In the genomic region with DNA sequence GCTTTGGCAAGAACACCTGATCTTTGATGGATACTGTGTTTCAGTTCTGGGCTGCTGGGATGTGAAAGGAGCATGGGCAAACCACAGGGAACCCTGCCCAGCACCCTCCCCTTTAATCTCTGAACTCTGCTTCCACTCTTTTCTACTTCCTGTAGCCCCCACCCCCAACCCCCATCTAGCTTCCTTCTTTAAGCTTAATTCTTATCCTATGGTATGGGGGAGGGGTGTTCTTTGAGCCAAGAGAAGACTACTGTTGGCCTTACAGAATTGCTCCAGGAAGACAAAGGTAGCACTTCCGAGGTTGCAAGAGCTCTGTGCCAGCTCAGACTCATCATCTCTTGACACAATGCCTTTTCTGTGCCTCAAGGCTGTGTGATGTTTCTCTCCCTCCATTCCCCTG, we compare ENCODE assay signal across 13 mouse cellular contexts. TPM values are rescaled to one million over a fixed set of nuclear protein-coding genes. Genes with fewer than 3 reads are reported as not detected.
A peak's percentile ranks its signal among the peaks of the same experiment; 100 is the strongest.
DNase-seq lines count a peak whose midpoint lies in the region; ATAC-seq lines count a peak whose summit lies in the region.
"Had no signal": no experiment of that assay in that cellular context is flagged by ENCODE, and none has a peak within 500 bp of the region (broad histone marks: within the 10 kb centered on the region; RNA-seq: fewer than 3 reads in every experiment).

No protein-coding gene starts in this region.

- H3K4me1 ChIP-seq in kidney, embryonic 16.5 days (ENCODE audit: insufficient read depth, low read length) = peaks cover 62% of the 10 kb centered on the region
- peaks cover 22% of the 10 kb centered on the region for H3K4me1 ChIP-seq in hindbrain, embryonic 14.5 days (replicated peaks; ENCODE audit: control insufficient read depth, insufficient read depth, low read length)

- DNase-seq in kidney, adult 8-10 months = no peak
- peak; percentile 60 for DNase-seq in thymus, postnatal 14 days
- no peak for DNase-seq in thymus, postnatal 36 days
- no peak for DNase-seq in hindbrain, embryonic 14.5 days (ENCODE audit: low spot score)
- no peak for DNase-seq in frontal cortex, adult 2 months (ENCODE audit: extremely low spot score in 1 of 2, low spot score in 1 of 2)
- DNase-seq: adrenal gland, adult 8-10 months; right cerebral cortex, postnatal 25 days had no signal

- 0 out of 2 replicates have a peak, but pooled peaks cover 11% of the 10 kb centered on the region for H3K36me3 ChIP-seq in kidney, embryonic 16.5 days (ENCODE audit: insufficient read depth, low read length)
- H3K36me3 ChIP-seq in hindbrain, embryonic 14.5 days (replicated peaks; ENCODE audit: control insufficient read depth, insufficient read depth) = peaks cover 6% of the 10 kb centered on the region; the same call in 1 of the 2 replicates

- no peak for ATAC-seq in kidney, embryonic 16.5 days (ENCODE audit: low FRiP score, low TSS enrichment)
- no peak for ATAC-seq in hindbrain, embryonic 14.5 days (ENCODE audit: low FRiP score)
- no peak for ATAC-seq in erythroblast, adult 5-6 weeks (replicated peaks; ENCODE audit: low FRiP score, poor library complexity, severe bottlenecking)
- ATAC-seq: forebrain, embryonic 15.5 days had no signal

- no peak overlapping the region for H3K9ac ChIP-seq in kidney, embryonic 16.5 days (replicated peaks; ENCODE audit: low read length)
- H3K9ac ChIP-seq in hindbrain, embryonic 14.5 days = no peak overlapping the region
- H3K9ac ChIP-seq: forebrain, embryonic 15.5 days had no signal

- 33% methylated on average over 1 of the region's 1 CpGs for WGBS in kidney, embryonic 16.5 days
- WGBS in hindbrain, embryonic 14.5 days = 65% methylated on average over 1 of the region's 1 CpGs

- 0 out of 2 replicates have a peak overlapping the region, but pooled peaks have one; percentile 67 for H3K4me2 ChIP-seq in kidney, embryonic 16.5 days (replicated peaks; ENCODE audit: low read depth, low read length)
- 0 out of 2 replicates have a peak overlapping the region, but pooled peaks have one; percentile 62 for H3K4me2 ChIP-seq in hindbrain, embryonic 14.5 days (replicated peaks)

- H3K4me3 ChIP-seq in kidney, embryonic 16.5 days (ENCODE audit: low read length) = no peak overlapping the region
- no peak overlapping the region for H3K4me3 ChIP-seq in hindbrain, embryonic 14.5 days (replicated peaks; ENCODE audit: low read length)

- H3K27ac ChIP-seq in kidney, embryonic 16.5 days (ENCODE audit: low read length) = no peak overlapping the region
- H3K27ac ChIP-seq in hindbrain, embryonic 14.5 days = no peak overlapping the region
- H3K27ac ChIP-seq: forebrain, embryonic 15.5 days had no signal

- H3K27me3 ChIP-seq in kidney, embryonic 16.5 days (ENCODE audit: insufficient read depth, low read length) = no peaks in the 10 kb centered on the region
- H3K27me3 ChIP-seq in hindbrain, embryonic 14.5 days (ENCODE audit: control insufficient read depth, insufficient read depth, low read length) = no peaks in the 10 kb centered on the region
- H3K27me3 ChIP-seq: forebrain, embryonic 15.5 days had no signal

- no peaks in the 10 kb centered on the region for H3K9me3 ChIP-seq in kidney, embryonic 16.5 days (ENCODE audit: low read length)
- no peaks in the 10 kb centered on the region for H3K9me3 ChIP-seq in hindbrain, embryonic 14.5 days (ENCODE audit: control insufficient read depth, low read length)
- H3K9me3 ChIP-seq: forebrain, embryonic 15.5 days had no signal

RNA-seq across cellular contexts. Expression of a gene that starts 2.0 kb away (rescaled TPM):
- 87.9 and 93.2 TPM in 2 replicates for polyA plus RNA-seq in kidney, embryonic 16.5 days (2015; fragmentation: Nextera tagmentation; extraction: Ambion mirVana)
- polyA plus RNA-seq in hindbrain, embryonic 14.5 days (2014; fragmentation: Nextera tagmentation; extraction: Ambion mirVana) = 17.4 and 19.0 TPM in 2 replicates
- 5.8 and 9.0 TPM in 2 replicates for total RNA-seq in erythroblast, adult 5-6 weeks (2015; ENCODE audit: low replicate concordance)
- 10.7 and 11.2 TPM in 2 replicates for total RNA-seq in erythroblast, adult 5-6 weeks (2017; ENCODE audit: low replicate concordance)
- 22.6 and 23.2 TPM in 2 replicates for polyA plus RNA-seq in frontal cortex, adult 2 months (2012; rRNA removed)

RNA-seq across cellular contexts. Expression of a gene that starts 17.3 kb away (rescaled TPM):
- 13.5 and 15.5 TPM in 2 replicates for polyA plus RNA-seq in kidney, embryonic 16.5 days (2015; fragmentation: Nextera tagmentation; extraction: Ambion mirVana)
- polyA plus RNA-seq in hindbrain, embryonic 14.5 days (2014; fragmentation: Nextera tagmentation; extraction: Ambion mirVana) = 0.25 TPM in 1 of 2 replicates, not detected in the other
- not detected in 2 replicates for total RNA-seq in erythroblast, adult 5-6 weeks (2015; ENCODE audit: low replicate concordance)
- not detected in 2 replicates for total RNA-seq in erythroblast, adult 5-6 weeks (2017; ENCODE audit: low replicate concordance)
- 0.34 and 0.53 TPM in 2 replicates for polyA plus RNA-seq in frontal cortex, adult 2 months (2012; rRNA removed)
- polyA plus RNA-seq: forebrain, embryonic 15.5 days had no signal

RNA-seq across cellular contexts. Expression of a gene that starts 43.3 kb away (rescaled TPM):
- polyA plus RNA-seq in kidney, embryonic 16.5 days (2015; fragmentation: Nextera tagmentation; extraction: Ambion mirVana) = not detected in 2 replicates
- not detected in 2 replicates for polyA plus RNA-seq in hindbrain, embryonic 14.5 days (2014; fragmentation: Nextera tagmentation; extraction: Ambion mirVana)
- total RNA-seq in erythroblast, adult 5-6 weeks (2015; ENCODE audit: low replicate concordance) = not detected in 2 replicates
- total RNA-seq in erythroblast, adult 5-6 weeks (2017; ENCODE audit: low replicate concordance) = not detected in 2 replicates
- polyA plus RNA-seq in frontal cortex, adult 2 months (2012; rRNA removed) = not detected in 2 replicates
- total RNA-seq: adrenal gland, adult 8-10 months; gastrocnemius, postnatal 4 days; left cerebral cortex, adult 18-20 months had no signal
- polyA plus RNA-seq: forebrain, embryonic 15.5 days; neural tube, embryonic 11.5 days had no signal

RNA-seq across cellular contexts. Expression of a gene that starts 45.1 kb away (rescaled TPM):
- polyA plus RNA-seq in kidney, embryonic 16.5 days (2015; fragmentation: Nextera tagmentation; extraction: Ambion mirVana) = 0.27 and 0.32 TPM in 2 replicates
- polyA plus RNA-seq in hindbrain, embryonic 14.5 days (2014; fragmentation: Nextera tagmentation; extraction: Ambion mirVana) = not detected in 2 replicates
- total RNA-seq in erythroblast, adult 5-6 weeks (2015; ENCODE audit: low replicate concordance) = not detected in 2 replicates
- total RNA-seq in erythroblast, adult 5-6 weeks (2017; ENCODE audit: low replicate concordance) = not detected in 2 replicates
- polyA plus RNA-seq in frontal cortex, adult 2 months (2012; rRNA removed) = 0.08 TPM in 2 replicates
- total RNA-seq: adrenal gland, adult 8-10 months; gastrocnemius, postnatal 4 days; left cerebral cortex, adult 18-20 months had no signal
- polyA plus RNA-seq: forebrain, embryonic 15.5 days; neural tube, embryonic 11.5 days had no signal

RNA-seq across cellular contexts. Expression of a gene that starts 45.8 kb away (rescaled TPM):
- polyA plus RNA-seq in kidney, embryonic 16.5 days (2015; fragmentation: Nextera tagmentation; extraction: Ambion mirVana) = 4.4 and 5.3 TPM in 2 replicates
- 1.4 and 2.3 TPM in 2 replicates for polyA plus RNA-seq in hindbrain, embryonic 14.5 days (2014; fragmentation: Nextera tagmentation; extraction: Ambion mirVana)
- 1.3 TPM in 1 of 2 replicates, not detected in the other for total RNA-seq in erythroblast, adult 5-6 weeks (2015; ENCODE audit: low replicate concordance)
- total RNA-seq in erythroblast, adult 5-6 weeks (2017; ENCODE audit: low replicate concordance) = 2.8 and 9.9 TPM in 2 replicates
- 5.4 and 8.5 TPM in 2 replicates for polyA plus RNA-seq in frontal cortex, adult 2 months (2012; rRNA removed)
